Mouse (Mus musculus) G1E (cell line): Measurements from ENCODE around the gene Apod.

ENCODE experiments used
- CTCF ChIP-seq: IDR thresholded peaks from 2 replicates; pipeline ENCODE4 v1.5.1; 2012; ENCODE audit warnings: low read depth, low read length, inconsistent platforms, mixed read lengths
- GATA1 ChIP-seq: IDR thresholded peaks from 2 replicates; pipeline ENCODE4 v1.6.1; 2012; ENCODE audit warnings: borderline replicate concordance, low read length, inconsistent platforms, mixed read lengths
- GATA2 ChIP-seq: IDR thresholded peaks from 2 replicates; pipeline ENCODE4 v1.6.1; 2012; ENCODE audit warnings: low read depth, low read length, inconsistent platforms, borderline replicate concordance

GRCm38 (mm10) chr16:31293761-31294160 is 20.8 kb downstream of the Apod start:
- TF ChIP-seq CTCF (no peak), GATA1 (no peak), GATA2 (no peak)
